8 mouse cellular contexts compared by ENCODE assay signal in genomic region chr2:103456646-103457045, GRCm38 (mm10). TPM values are rescaled to one million over a fixed set of nuclear protein-coding genes. Genes with fewer than 3 reads are reported as not detected.
DNase-seq lines count a peak whose midpoint lies in the region; ATAC-seq lines count a peak whose summit lies in the region.

No protein-coding gene starts in this region.

- no peaks in the 10 kb centered on the region for H3K27me3 ChIP-seq in intestine, embryonic 14.5 days (replicated peaks; ENCODE audit: control insufficient read depth, insufficient read depth, low read length)
- H3K27me3 ChIP-seq in midbrain, embryonic 12.5 days: no peaks in the 10 kb centered on the region

- peak; percentile 81 for DNase-seq in ZHBTc4 (ENCODE audit: low read depth, low spot score)
- peak; percentile 92 to 94 for DNase-seq in cerebellum, postnatal 10 days
- DNase-seq in frontal cortex, postnatal 36 days (ENCODE audit: low spot score in 2 of 2): peak; percentile 88 to 91
- peak; percentile 97 for DNase-seq in intestine, embryonic 14.5 days (ENCODE audit: low spot score)
- peak; percentile 43 to 93 for DNase-seq in left cerebral cortex, adult 8-10 months (ENCODE audit: low spot score in 2 of 2)
- DNase-seq in right cerebral cortex, postnatal 4 days: peak; percentile 93
- peak; percentile 60 for DNase-seq in yolk sac, embryonic 10.5 days (ENCODE audit: low spot score)

- no peak overlapping the region for H3K9ac ChIP-seq in intestine, embryonic 14.5 days (ENCODE audit: low read length)
- H3K9ac ChIP-seq in midbrain, embryonic 12.5 days (replicated peaks): no peak overlapping the region

- H3K4me1 ChIP-seq in intestine, embryonic 14.5 days (replicated peaks; ENCODE audit: control insufficient read depth, insufficient read depth, low read length): peaks cover 3% of the 10 kb centered on the region; the same call in 1 of the 2 replicates
- no peaks in the 10 kb centered on the region for H3K4me1 ChIP-seq in midbrain, embryonic 12.5 days

- H3K36me3 ChIP-seq in intestine, embryonic 14.5 days (ENCODE audit: control insufficient read depth, insufficient read depth, low read length): peaks cover 77% of the 10 kb centered on the region
- H3K36me3 ChIP-seq in midbrain, embryonic 12.5 days: peaks cover 80% of the 10 kb centered on the region

- H3K4me3 ChIP-seq in intestine, embryonic 14.5 days (ENCODE audit: low read depth, low read length): no peak overlapping the region
- no peak overlapping the region for H3K4me3 ChIP-seq in midbrain, embryonic 12.5 days

- H3K27ac ChIP-seq in intestine, embryonic 14.5 days (ENCODE audit: low read depth): no peak overlapping the region
- H3K27ac ChIP-seq in midbrain, embryonic 12.5 days (replicated peaks): no peak overlapping the region

- no peaks in the 10 kb centered on the region for H3K9me3 ChIP-seq in intestine, embryonic 14.5 days (ENCODE audit: control insufficient read depth, low read length)
- no peaks in the 10 kb centered on the region for H3K9me3 ChIP-seq in midbrain, embryonic 12.5 days

- 20% methylated on average over 10 of the region's 10 CpGs for WGBS in intestine, embryonic 14.5 days
- 25% methylated on average over 10 of the region's 10 CpGs for WGBS in midbrain, embryonic 12.5 days

- peak; percentile 61; the same call in 1 of the 2 replicates for ATAC-seq in intestine, embryonic 14.5 days (replicated peaks; ENCODE audit: low FRiP score, low TSS enrichment, low read depth)
- peak; percentile 69; the same call in 1 of the 2 replicates for ATAC-seq in midbrain, embryonic 12.5 days (ENCODE audit: low FRiP score, low read depth)

- H3K4me2 ChIP-seq in intestine, embryonic 14.5 days (ENCODE audit: low read length): no peak overlapping the region
- no peak overlapping the region for H3K4me2 ChIP-seq in midbrain, embryonic 12.5 days (replicated peaks)

RNA-seq across cellular contexts. Expression of gene Cat, which starts 28.3 kb away (rescaled TPM):
- 112 and 117 TPM in 2 replicates for polyA plus RNA-seq in intestine, embryonic 14.5 days (2014; fragmentation: Nextera tagmentation; extraction: Ambion mirVana)
- 10 to 100 TPM; 43.7 to 51.4 (median 48.4) TPM for total RNA-seq in left cerebral cortex, adult 8-10 months (2022)
- 101 and 110 TPM in 2 replicates for polyA plus RNA-seq in midbrain, embryonic 12.5 days (2016; fragmentation: Nextera tagmentation; extraction: Ambion mirVana)

RNA-seq across cellular contexts. Expression of gene Elf5, which starts 45.2 kb away (rescaled TPM):
- 0.08 and 0.46 TPM in 2 replicates for polyA plus RNA-seq in intestine, embryonic 14.5 days (2014; fragmentation: Nextera tagmentation; extraction: Ambion mirVana)
- total RNA-seq in left cerebral cortex, adult 8-10 months (2022): 1 to 10 TPM in 3 of 4 experiments, under 1 TPM in 1; 1.00 to 1.4 (median 1.1) TPM
- polyA plus RNA-seq in midbrain, embryonic 12.5 days (2016; fragmentation: Nextera tagmentation; extraction: Ambion mirVana): 0.10 TPM in 1 of 2 replicates, not detected in the other
